ENCODE assay signal across 14 mouse cellular contexts in the genomic region with DNA sequence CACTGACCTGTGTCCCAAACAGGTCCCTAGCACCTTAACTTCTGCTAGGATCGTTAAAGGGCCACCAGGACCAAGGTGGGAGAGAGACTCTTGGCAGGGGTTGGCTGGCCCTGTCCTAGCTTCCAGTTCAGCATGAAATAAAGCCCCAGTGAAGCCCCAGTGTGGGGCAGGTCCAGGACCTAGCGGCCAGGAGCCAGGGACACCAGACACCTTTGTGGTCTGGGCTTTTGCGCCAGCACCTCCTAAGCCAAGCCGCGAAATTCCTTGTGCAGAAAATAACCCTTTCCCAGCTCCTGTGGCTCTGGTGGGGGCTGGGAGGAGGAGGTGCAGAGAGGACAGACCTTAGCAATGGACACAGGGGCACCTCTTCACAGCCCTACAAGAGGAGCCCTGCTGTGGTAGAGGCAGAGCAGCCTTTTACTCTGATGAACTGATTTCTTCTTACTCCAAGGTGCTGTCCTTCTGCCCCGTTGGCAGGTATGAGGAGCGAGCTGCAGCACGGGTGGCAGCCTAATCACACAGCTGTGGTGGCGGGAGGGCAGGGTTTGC. TPM values are rescaled to one million over a fixed set of nuclear protein-coding genes. Genes with fewer than 3 reads are reported as not detected.
DNase-seq lines count a peak whose midpoint lies in the region; ATAC-seq lines count a peak whose summit lies in the region.
"Had no signal": no experiment of that assay in that cellular context is flagged by ENCODE, and none has a peak within 500 bp of the region (broad histone marks: within the 10 kb centered on the region; RNA-seq: fewer than 3 reads in every experiment).

No protein-coding gene starts in this region.

- H3K27ac ChIP-seq in hindbrain, embryonic 12.5 days, result no peak overlapping the region
- H3K27ac ChIP-seq in hindbrain, embryonic 10.5 days, result no peak overlapping the region
- H3K27ac ChIP-seq in embryonic facial prominence, embryonic 13.5 days, result no peak overlapping the region
- H3K27ac ChIP-seq in hindbrain, embryonic 13.5 days, result no peak overlapping the region
- H3K27ac ChIP-seq: heart, embryonic 15.5 days; liver, embryonic 14.5 days; midbrain, embryonic 12.5 days had no signal

- no peaks in the 10 kb centered on the region for H3K9me3 ChIP-seq in hindbrain, embryonic 12.5 days (replicated peaks)
- no peaks in the 10 kb centered on the region for H3K9me3 ChIP-seq in hindbrain, embryonic 10.5 days
- no peaks in the 10 kb centered on the region for H3K9me3 ChIP-seq in embryonic facial prominence, embryonic 13.5 days
- no peaks in the 10 kb centered on the region for H3K9me3 ChIP-seq in hindbrain, embryonic 13.5 days
- H3K9me3 ChIP-seq: heart, embryonic 15.5 days; midbrain, embryonic 12.5 days had no signal

- peaks cover 48% of the 10 kb centered on the region for H3K27me3 ChIP-seq in hindbrain, embryonic 12.5 days
- peaks cover 49% of the 10 kb centered on the region for H3K27me3 ChIP-seq in hindbrain, embryonic 10.5 days (ENCODE audit: insufficient read depth, poor library complexity, severe bottlenecking)
- H3K27me3 ChIP-seq in embryonic facial prominence, embryonic 13.5 days, result peaks cover 41% of the 10 kb centered on the region
- H3K27me3 ChIP-seq in hindbrain, embryonic 13.5 days, result peaks cover 49% of the 10 kb centered on the region

- no peak overlapping the region for H3K4me2 ChIP-seq in hindbrain, embryonic 12.5 days (replicated peaks)
- no peak overlapping the region for H3K4me2 ChIP-seq in embryonic facial prominence, embryonic 13.5 days
- H3K4me2 ChIP-seq in hindbrain, embryonic 13.5 days, result no peak overlapping the region

- 66% methylated on average over 9 of the region's 9 CpGs for WGBS in hindbrain, embryonic 12.5 days
- WGBS in hindbrain, embryonic 10.5 days, result 64% methylated on average over 9 of the region's 9 CpGs
- WGBS in embryonic facial prominence, embryonic 13.5 days, result 63% methylated on average over 9 of the region's 9 CpGs
- WGBS in hindbrain, embryonic 13.5 days, result 69% methylated on average over 9 of the region's 9 CpGs

- peak; percentile 72 for DNase-seq in cerebellum, adult 9-10 months
- no peak for DNase-seq in hindbrain, embryonic 10.5 days (ENCODE audit: low spot score)
- no peak for DNase-seq in adipocyte (ENCODE audit: low spot score)
- DNase-seq: adrenal gland, adult 8-10 months; lung, postnatal 14 days had no signal

- H3K9ac ChIP-seq in hindbrain, embryonic 12.5 days, result no peak overlapping the region
- H3K9ac ChIP-seq in embryonic facial prominence, embryonic 13.5 days, result 0 out of 2 replicates have a peak overlapping the region, but pooled peaks have one; percentile 3
- no peak overlapping the region for H3K9ac ChIP-seq in hindbrain, embryonic 13.5 days
- H3K9ac ChIP-seq: heart, embryonic 15.5 days; liver, embryonic 14.5 days; midbrain, embryonic 12.5 days had no signal

- no peak for ATAC-seq in cerebellum, adult (ENCODE audit: insufficient number of reproducible peaks, low FRiP score, low TSS enrichment)
- ATAC-seq in hindbrain, embryonic 12.5 days (ENCODE audit: low FRiP score), result 0 out of 2 replicates have a peak, but pooled peaks have one; percentile 2
- no peak for ATAC-seq in embryonic facial prominence, embryonic 13.5 days (ENCODE audit: insufficient number of reproducible peaks, insufficient read depth, low FRiP score, low TSS enrichment, low read depth)
- ATAC-seq in hindbrain, embryonic 13.5 days (ENCODE audit: low FRiP score), result 0 out of 2 replicates have a peak, but pooled peaks have one; percentile 4
- no peak for ATAC-seq in inflammation-experienced regulatory T-cells, adult 6 months

- H3K36me3 ChIP-seq in hindbrain, embryonic 12.5 days, result peaks cover 51% of the 10 kb centered on the region
- H3K36me3 ChIP-seq in hindbrain, embryonic 10.5 days, result peaks cover 53% of the 10 kb centered on the region
- peaks cover 52% of the 10 kb centered on the region for H3K36me3 ChIP-seq in embryonic facial prominence, embryonic 13.5 days
- H3K36me3 ChIP-seq in hindbrain, embryonic 13.5 days, result peaks cover 52% of the 10 kb centered on the region

- no peak overlapping the region for H3K4me3 ChIP-seq in hindbrain, embryonic 12.5 days
- H3K4me3 ChIP-seq in hindbrain, embryonic 10.5 days, result no peak overlapping the region
- H3K4me3 ChIP-seq in embryonic facial prominence, embryonic 13.5 days, result no peak overlapping the region
- no peak overlapping the region for H3K4me3 ChIP-seq in hindbrain, embryonic 13.5 days
- H3K4me3 ChIP-seq: erythroblast, embryonic 14.5 days had no signal

- peaks cover 15% of the 10 kb centered on the region for H3K4me1 ChIP-seq in hindbrain, embryonic 12.5 days
- peaks cover 18% of the 10 kb centered on the region for H3K4me1 ChIP-seq in hindbrain, embryonic 10.5 days (replicated peaks)
- peaks cover 8% of the 10 kb centered on the region for H3K4me1 ChIP-seq in embryonic facial prominence, embryonic 13.5 days
- H3K4me1 ChIP-seq in hindbrain, embryonic 13.5 days (replicated peaks), result peaks cover 21% of the 10 kb centered on the region

RNA-seq across cellular contexts. Expression of gene Scn1b, which starts 1.4 kb away (rescaled TPM):
- polyA plus RNA-seq in hindbrain, embryonic 12.5 days (2016; fragmentation: Nextera tagmentation; extraction: Ambion mirVana), result 2.7 and 3.8 TPM in 2 replicates
- 1.2 and 1.3 TPM in 2 replicates for polyA plus RNA-seq in hindbrain, embryonic 10.5 days (2016; fragmentation: Nextera tagmentation; extraction: Ambion mirVana)
- polyA plus RNA-seq in embryonic facial prominence, embryonic 13.5 days (2015; fragmentation: Nextera tagmentation; extraction: Ambion mirVana), result 4.3 and 4.8 TPM in 2 replicates
- polyA plus RNA-seq in hindbrain, embryonic 13.5 days (2015; fragmentation: Nextera tagmentation; extraction: Ambion mirVana), result 4.7 and 5.2 TPM in 2 replicates
- polyA plus RNA-seq in inflammation-experienced regulatory T-cells, adult 6 months (2017; shearing (Covaris generic)), result under 1 TPM in 1 of 3 experiments, not detected in 2; 0.30 TPM

RNA-seq across cellular contexts. Expression of gene Hpn, which starts 13.1 kb away (rescaled TPM):
- polyA plus RNA-seq in hindbrain, embryonic 12.5 days (2016; fragmentation: Nextera tagmentation; extraction: Ambion mirVana), result 2.3 and 2.7 TPM in 2 replicates
- polyA plus RNA-seq in hindbrain, embryonic 10.5 days (2016; fragmentation: Nextera tagmentation; extraction: Ambion mirVana), result 3.0 and 4.5 TPM in 2 replicates
- polyA plus RNA-seq in embryonic facial prominence, embryonic 13.5 days (2015; fragmentation: Nextera tagmentation; extraction: Ambion mirVana), result 5.6 and 6.4 TPM in 2 replicates
- 0.65 and 0.78 TPM in 2 replicates for polyA plus RNA-seq in hindbrain, embryonic 13.5 days (2015; fragmentation: Nextera tagmentation; extraction: Ambion mirVana)
- polyA plus RNA-seq in inflammation-experienced regulatory T-cells, adult 6 months (2017; shearing (Covaris generic)), result 10 to 100 TPM in 1 of 3 experiments, 1 to 10 TPM in 2; 3.1 to 11.0 (median 8.1) TPM

RNA-seq across cellular contexts. Expression of gene Gramd1a, which starts 27.5 kb away (rescaled TPM):
- 185 and 202 TPM in 2 replicates for polyA plus RNA-seq in hindbrain, embryonic 12.5 days (2016; fragmentation: Nextera tagmentation; extraction: Ambion mirVana)
- 111 and 144 TPM in 2 replicates for polyA plus RNA-seq in hindbrain, embryonic 10.5 days (2016; fragmentation: Nextera tagmentation; extraction: Ambion mirVana)
- 82.6 and 84.8 TPM in 2 replicates for polyA plus RNA-seq in embryonic facial prominence, embryonic 13.5 days (2015; fragmentation: Nextera tagmentation; extraction: Ambion mirVana)
- 227 and 231 TPM in 2 replicates for polyA plus RNA-seq in hindbrain, embryonic 13.5 days (2015; fragmentation: Nextera tagmentation; extraction: Ambion mirVana)
- polyA plus RNA-seq in inflammation-experienced regulatory T-cells, adult 6 months (2017; shearing (Covaris generic)), result 100 to 1,000 TPM in 1 of 3 experiments, 10 to 100 TPM in 2; 70.7 to 113 (median 98.7) TPM

RNA-seq across cellular contexts. Expression of gene Fxyd3, which starts 51.7 kb away (rescaled TPM):
- 5.5 and 12.3 TPM in 2 replicates for polyA plus RNA-seq in hindbrain, embryonic 12.5 days (2016; fragmentation: Nextera tagmentation; extraction: Ambion mirVana)
- 7.9 and 10.8 TPM in 2 replicates for polyA plus RNA-seq in hindbrain, embryonic 10.5 days (2016; fragmentation: Nextera tagmentation; extraction: Ambion mirVana)
- polyA plus RNA-seq in embryonic facial prominence, embryonic 13.5 days (2015; fragmentation: Nextera tagmentation; extraction: Ambion mirVana), result 55.9 and 59.6 TPM in 2 replicates
- 0.79 and 1.3 TPM in 2 replicates for polyA plus RNA-seq in hindbrain, embryonic 13.5 days (2015; fragmentation: Nextera tagmentation; extraction: Ambion mirVana)
- polyA plus RNA-seq in inflammation-experienced regulatory T-cells, adult 6 months (2017; shearing (Covaris generic)), result under 1 TPM in 1 of 3 experiments, not detected in 2; 0.18 TPM
- polyA plus RNA-seq: erythroblast, embryonic 14.5 days had no signal

Comparison
In these comparisons a context has a peak if more than half of its experiments do, and no peak if none do; other contexts are left out.
1. ATAC-seq: peak in hindbrain, embryonic 12.5 days (single experiment) and hindbrain, embryonic 13.5 days (single experiment); none in cerebellum, adult (single experiment), embryonic facial prominence, embryonic 13.5 days (single experiment) and inflammation-experienced regulatory T-cells, adult 6 months (single experiment).